Mouse (Mus musculus) liver, adult 2 months (tissue): Measurements from ENCODE around the gene Tprgl. TPM values are rescaled to one million over a fixed set of nuclear protein-coding genes. Genes with fewer than 3 reads are reported as not detected.

Source experiments
- DNase-seq: peaks from one replicate; pipeline ENCODE4 v3.0.0-alpha.2; 2011; ENCODE audit warnings: low read depth, low spot score; ENCODE audit errors: extremely low read depth
- H3K27ac ChIP-seq: fragments of 200-500 bp; replicated peaks from 2 replicates; pipeline ENCODE4 v1.5.1; 2012; ENCODE audit warnings: low read depth, mild to moderate bottlenecking, control low read depth, inconsistent platforms, low read length; ENCODE audit not compliant: insufficient read depth
- H3K27me3 ChIP-seq: fragments of 200-500 bp; 2 replicates; pipeline ENCODE4 v1.6.1; 2012; ENCODE audit warnings: mild to moderate bottlenecking, moderate library complexity, low read length, inconsistent platforms; ENCODE audit not compliant: control insufficient read depth, insufficient read depth
- H3K36me3 ChIP-seq: fragments of 200-500 bp; 2 replicates; pipeline ENCODE4 v1.6.1; 2012; ENCODE audit warnings: low read length, inconsistent platforms; ENCODE audit not compliant: control insufficient read depth, insufficient read depth
- H3K4me1 ChIP-seq: fragments of 200-500 bp; 2 replicates; pipeline ENCODE4 v1.6.1; 2011; ENCODE audit warnings: low read length; ENCODE audit not compliant: control insufficient read depth, insufficient read depth
- H3K4me3 ChIP-seq: fragments of 200-500 bp; 2 replicates; pipeline ENCODE4 v1.5.1; 2011; ENCODE audit warnings: low read depth, mild to moderate bottlenecking, control low read depth, low read length, moderate library complexity; ENCODE audit not compliant: insufficient read depth
- H3K79me2 ChIP-seq: fragments of 200-500 bp; 2 replicates; pipeline ENCODE4 v1.6.1; 2012; ENCODE audit warnings: inconsistent platforms, mild to moderate bottlenecking, low read length, moderate library complexity; ENCODE audit not compliant: control insufficient read depth, insufficient read depth
- H3K9ac ChIP-seq: fragments of 200-500 bp; 2 replicates; pipeline ENCODE4 v1.6.1; 2012; ENCODE audit warnings: low read depth, mild to moderate bottlenecking, control low read depth, inconsistent platforms, low read length
- CTCF ChIP-seq: fragments of 200-500 bp; IDR thresholded peaks from 2 replicates; pipeline ENCODE4 v1.5.1; 2011; ENCODE audit warnings: low read depth, low read length, control low read depth
- POLR2A ChIP-seq: fragments of 200-500 bp; IDR thresholded peaks from 2 replicates; pipeline ENCODE4 v1.6.1; 2011; ENCODE audit warnings: low read length, control low read depth; ENCODE audit not compliant: insufficient read depth; ENCODE audit errors: extremely low read depth
- WGBS: fragments of 180-500 bp; shearing (Covaris S2); methylation state at CpG from one replicate; pipeline ENCODE4 v1.1.7; 2018; 5-methylcytosine and 5-hydroxymethylcytosine counted together
- polyA plus RNA-seq: library from polyadenylated mRNA; depleted of rRNA; stranded (reverse); fragments of >200 nt; gene quantifications from 2 replicates; pipeline ENCODE4 v1.2.3, GENCODE M21; 2012
- total RNA-seq: library from RNA; depleted of rRNA; stranded (reverse); fragments of >200 nt; gene quantifications from 2 replicates; pipeline ENCODE4 v1.2.3, GENCODE M21; 2014

Gene Tprgl
- total and polyA plus RNA-seq, 2 experiments, result 50.9 to 78.7 TPM

DNA sequence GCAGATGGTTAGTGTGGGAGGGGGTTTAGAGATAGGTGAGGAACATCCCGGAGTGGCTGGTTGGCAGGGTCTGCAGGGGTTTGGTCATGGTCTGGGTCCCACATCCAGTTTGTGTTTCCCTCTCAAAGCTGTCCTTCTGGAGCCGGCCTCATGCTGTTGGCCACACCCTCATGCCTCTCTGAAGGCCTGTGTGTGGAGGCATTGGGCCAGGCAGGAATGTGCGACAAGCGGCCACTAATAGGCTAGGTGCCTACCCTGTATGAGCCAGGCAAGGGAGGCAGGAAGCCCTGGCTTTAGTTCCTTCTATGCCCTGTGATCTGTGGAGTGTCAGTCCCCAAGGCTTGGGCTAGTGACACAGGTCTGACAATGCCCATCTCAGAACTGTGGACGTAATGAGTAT, 24.5 kb upstream of the Tprgl start:
- Histone ChIP-seq H3K27ac (no peak overlapping the region), H3K79me2 (no peaks in the 10 kb centered on the region)

DNA sequence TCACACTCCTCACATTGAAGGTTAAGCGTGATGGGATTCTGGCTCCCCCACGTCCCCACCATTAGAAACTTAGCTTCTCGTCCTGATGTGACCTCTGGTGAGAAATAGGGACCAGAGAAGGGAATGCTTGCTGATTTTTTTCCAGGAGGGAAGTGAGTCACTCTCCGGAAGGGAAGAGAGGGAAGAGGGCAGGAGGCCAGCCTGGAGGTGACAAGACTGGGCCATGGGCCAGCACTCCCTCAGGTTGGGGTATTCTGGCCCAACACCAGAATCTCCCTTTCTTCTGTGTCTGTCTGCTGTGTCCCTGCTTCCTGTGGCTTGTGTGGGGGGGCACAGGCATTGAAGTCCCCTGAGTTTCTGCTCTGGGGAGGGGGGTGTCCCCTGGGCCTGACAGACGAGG, 23.1 kb upstream of the Tprgl start:
- no peak overlapping the region for H3K27ac ChIP-seq
- no peaks in the 10 kb centered on the region for H3K27me3 ChIP-seq
- H3K36me3 ChIP-seq, result no peaks in the 10 kb centered on the region
- H3K4me1 ChIP-seq, result no peaks in the 10 kb centered on the region
- DNase-seq, result no peak
- no peaks in the 10 kb centered on the region for H3K79me2 ChIP-seq
- no peak overlapping the region for H3K4me3 ChIP-seq
- no peak overlapping the region for H3K9ac ChIP-seq
- no peak for TF ChIP-seq POLR2A
- WGBS, result 59% methylated on average over 5 of the region's 5 CpGs

More for the DNA sequence above, 24.5 kb upstream of the Tprgl start:
- no peak for TF ChIP-seq CTCF
- no peak for TF ChIP-seq POLR2A
- WGBS, result 80% methylated on average over 5 of the region's 5 CpGs
- H3K9ac ChIP-seq, result no peak overlapping the region
- DNase-seq, result no peak
- no peaks in the 10 kb centered on the region for H3K4me1 ChIP-seq
- no peaks in the 10 kb centered on the region for H3K36me3 ChIP-seq
- H3K4me3 ChIP-seq, result no peak overlapping the region
- H3K27me3 ChIP-seq, result no peaks in the 10 kb centered on the region

DNA sequence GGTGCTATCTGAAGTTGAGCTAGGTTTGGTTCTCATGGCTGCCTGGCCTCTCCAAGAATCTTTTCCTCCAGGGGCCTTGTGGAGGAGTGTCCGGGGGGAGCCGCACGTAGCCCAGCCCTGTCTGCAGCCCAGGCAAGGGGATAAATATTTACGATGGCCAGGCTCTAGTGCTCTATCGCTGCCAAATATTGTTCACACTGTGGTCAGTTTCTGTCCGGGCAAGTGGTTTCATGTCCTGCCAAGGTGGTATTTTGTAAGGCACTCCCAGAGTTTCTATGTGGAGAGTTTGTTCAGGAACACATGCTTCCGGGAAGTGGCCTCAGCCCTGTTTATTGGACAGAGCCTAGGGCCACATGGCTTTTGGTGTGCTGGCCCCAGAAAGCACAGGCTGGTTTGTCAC, 20.5 kb upstream of the Tprgl start:
- Histone ChIP-seq H3K4me1 (no peaks in the 10 kb centered on the region), H3K36me3 (no peaks in the 10 kb centered on the region), H3K79me2 (no peaks in the 10 kb centered on the region), H3K4me3 (no peak overlapping the region), H3K9ac (no peak overlapping the region), H3K27me3 (no peaks in the 10 kb centered on the region), H3K27ac (no peak overlapping the region)
- 44% methylated on average over 7 of the region's 7 CpGs for WGBS
- no peak for DNase-seq
- TF ChIP-seq CTCF, result no peak
- TF ChIP-seq POLR2A, result no peak

DNA sequence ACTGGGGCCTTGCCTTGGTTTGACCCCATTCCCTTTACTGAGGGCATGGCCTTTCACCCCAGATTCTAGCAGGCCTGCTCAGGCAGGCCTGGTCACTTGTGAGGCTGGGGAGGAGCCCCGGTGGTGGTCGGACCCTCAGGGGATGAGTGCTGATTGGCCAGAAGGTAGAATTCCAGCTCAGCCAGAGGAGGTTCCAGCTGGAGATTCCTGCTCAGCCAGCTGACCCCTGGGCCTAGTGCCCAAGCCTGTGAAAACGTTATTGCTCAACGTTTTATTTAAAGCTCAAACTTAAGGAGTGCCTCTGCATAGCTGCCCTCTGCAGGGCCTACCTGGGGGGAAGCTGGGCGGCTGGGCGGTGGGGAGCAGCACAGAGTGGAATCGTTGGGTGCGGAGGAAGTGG, 16.8 kb upstream of the Tprgl start:
- no peaks in the 10 kb centered on the region for H3K27me3 ChIP-seq

DNA sequence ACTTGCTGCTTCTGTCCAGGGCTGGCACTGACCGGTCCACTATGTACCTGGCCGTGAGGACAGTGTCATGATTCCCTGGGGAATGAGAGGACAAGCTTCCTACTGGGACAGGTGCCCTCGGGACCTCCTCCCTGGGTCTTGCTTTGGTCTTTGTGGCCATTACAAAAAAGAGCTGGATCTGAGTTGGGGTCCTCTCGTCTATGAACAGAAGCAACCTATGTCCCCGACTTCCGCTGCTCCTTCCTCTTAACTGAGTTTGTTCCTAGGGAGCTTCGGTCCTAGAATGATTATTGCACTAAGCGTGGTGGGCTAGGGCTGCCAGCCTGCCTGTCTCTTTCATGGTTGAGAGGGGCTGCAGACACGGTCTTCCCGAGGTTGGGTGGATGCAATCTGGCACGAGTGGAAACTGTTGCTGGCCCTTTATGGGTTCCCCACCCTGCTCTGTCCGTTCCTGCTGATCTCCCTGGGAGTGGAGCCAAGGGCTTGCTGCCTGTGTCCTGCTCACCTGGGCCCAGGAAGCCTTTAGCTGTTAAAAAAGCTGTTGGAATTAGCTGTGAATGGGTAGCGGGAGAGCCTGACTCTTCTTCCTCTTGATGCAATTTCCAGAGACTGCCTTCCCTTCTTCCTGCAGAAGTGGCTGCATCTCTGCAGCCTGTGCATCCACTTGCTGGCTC, 11.6 kb upstream of the Tprgl start:
- Histone ChIP-seq H3K27ac (no peak overlapping the region), H3K4me1 (no peaks in the 10 kb centered on the region), H3K36me3 (no peaks in the 10 kb centered on the region), H3K27me3 (peaks cover 13% of the 10 kb centered on the region), H3K9ac (no peak overlapping the region), H3K4me3 (no peak overlapping the region), H3K79me2 (no peaks in the 10 kb centered on the region)
- WGBS, result 45% methylated on average over 13 of the region's 13 CpGs
- TF ChIP-seq CTCF (no peak), POLR2A (no peak)
- DNase-seq, result no peak

More for the DNA sequence above, 16.8 kb upstream of the Tprgl start:
- H3K4me3 ChIP-seq, result no peak overlapping the region
- no peaks in the 10 kb centered on the region for H3K4me1 ChIP-seq
- H3K27ac ChIP-seq, result no peak overlapping the region
- no peaks in the 10 kb centered on the region for H3K79me2 ChIP-seq
- TF ChIP-seq CTCF (no peak), POLR2A (no peak)
- 40% methylated on average over 8 of the region's 8 CpGs for WGBS
- H3K36me3 ChIP-seq, result no peaks in the 10 kb centered on the region
- H3K9ac ChIP-seq, result no peak overlapping the region
- DNase-seq, result peak; percentile 28

DNA sequence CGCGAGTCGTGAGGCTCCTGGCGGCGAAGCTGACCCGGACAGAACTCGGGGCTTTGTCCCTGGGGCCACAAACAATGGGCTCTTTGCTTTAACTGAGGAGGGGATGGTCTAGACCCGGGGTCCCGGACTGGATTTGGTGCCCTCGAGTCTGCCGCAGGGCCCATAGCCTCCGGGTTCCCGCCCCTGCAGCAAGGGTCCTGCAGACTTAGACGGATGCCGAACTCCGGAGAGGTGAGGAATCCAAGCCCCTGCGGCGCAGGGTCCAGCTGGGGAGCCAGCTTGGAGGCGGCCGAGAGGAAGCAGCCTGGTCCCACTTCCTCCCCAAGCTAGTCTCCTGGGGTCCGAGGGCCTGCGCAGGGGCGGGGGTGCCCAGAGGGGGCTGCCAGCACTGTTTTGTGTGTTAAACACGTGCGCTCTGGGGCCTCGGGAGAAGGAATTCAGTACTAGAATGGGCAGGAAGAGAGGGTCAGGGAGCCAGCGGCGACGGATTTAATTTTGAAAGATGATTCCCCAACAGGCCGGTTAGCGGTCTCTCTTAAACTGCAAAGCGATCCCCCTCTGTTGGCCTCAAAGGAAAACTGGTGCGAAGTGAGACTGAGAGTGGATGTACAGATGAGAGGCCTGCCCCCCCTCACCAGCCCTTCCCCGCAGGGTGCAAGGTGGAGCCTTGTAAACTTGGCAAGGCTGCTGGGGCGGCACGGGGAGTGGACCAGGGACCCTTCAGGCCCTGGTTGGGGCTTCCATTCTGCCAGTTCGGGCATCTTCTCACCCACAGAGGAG, 10.9 kb upstream of the Tprgl start:
- H3K36me3 ChIP-seq, result no peaks in the 10 kb centered on the region
- H3K4me1 ChIP-seq, result no peaks in the 10 kb centered on the region
- peak overlapping the region; percentile 54; the same call in 1 of the 2 replicates for H3K4me3 ChIP-seq
- no peak for DNase-seq
- H3K27ac ChIP-seq, result no peak overlapping the region
- H3K9ac ChIP-seq, result peak overlapping the region; percentile 46
- TF ChIP-seq POLR2A, result no peak
- TF ChIP-seq CTCF, result no peak
- H3K79me2 ChIP-seq, result no peaks in the 10 kb centered on the region
- WGBS, result 4% methylated on average over 37 of the region's 37 CpGs
- H3K27me3 ChIP-seq, result peaks cover 13% of the 10 kb centered on the region
